Mouse (Mus musculus) Patski (cell line): ENCODE measurements at regions not wholly inside any gene's neighbourhood (a gene's known extent, or its start where the extent isn't known, plus 50 kb on each side); places are given as distances from the start of the nearest gene placed in this dataset.

Experiments
- ATAC-seq: fragments of 100-300 bp; one replicate; pipeline ENCODE4 v1.8.0; 2021
- CTCF ChIA-PET: fragments of 350-600 bp; sonication (Branson Sonifier 250); formaldehyde crosslinking; loops from one replicate; lab custom pipeline; 2022; ENCODE audit warnings: inconsistent platforms; lab: Charles Lee
- POLR2A ChIA-PET: fragments of 350-600 bp; sonication (Branson Sonifier 250); formaldehyde crosslinking; loops from one replicate; lab custom pipeline; 2022; ENCODE audit warnings: antibody characterized with exemption, inconsistent platforms; lab: Charles Lee
- DNase-seq: peaks from one replicate; pipeline ENCODE4 v3.0.0-alpha.2; 2011; ENCODE audit warnings: low read depth, low spot score
- H3K27me3 ChIP-seq: fragments of 371-371 bp; one replicate; pipeline ENCODE4 v1.5.1; 2021
- CTCF ChIP-seq: fragments of 100-300 bp; IDR thresholded peaks from one replicate; pipeline ENCODE4 v1.5.1; 2021
- in situ Hi-C: fragments of 300-500 bp; cut with MboI; formaldehyde crosslinking; loops from 3 replicates; pipeline ENCODE4 v1.11.1; 2018; ENCODE audit warnings: low pct_unique_long_range_greater_than_20kb, mixed read lengths

- no peak for ATAC-seq
- CTCF ChIA-PET, result no interaction called here
Observed at GRCm38 (mm10) chrX:11945280-11945679, 214.9 kb downstream of the Bcor start.

GRCm38 (mm10) chrX:11952193-11952592 is 208.0 kb downstream of the Bcor start:
- TF ChIP-seq CTCF, result no peak
- H3K27me3 ChIP-seq, result peaks cover 10% of the 10 kb centered on the region
- CTCF ChIA-PET, result no interaction called here
- in situ Hi-C loops, result no loop called here
- POLR2A ChIA-PET, result interaction anchor here (0.6 kb wide), 1 partner anchor 9 kb away, joined by 3 read pairs; no protein-coding TSS in a partner anchor
- peak; percentile 62 for ATAC-seq
- DNase-seq, result no peak

More at GRCm38 (mm10) chrX:11945280-11945679, 214.9 kb downstream of the Bcor start:
- DNase-seq, result no peak
- no peaks in the 10 kb centered on the region for H3K27me3 ChIP-seq
- TF ChIP-seq CTCF, result no peak
- POLR2A ChIA-PET, result no interaction called here
- in situ Hi-C loops, result no loop called here

GRCm38 (mm10) chrX:11956194-11956593 is 204.0 kb downstream of the Bcor start:
- POLR2A ChIA-PET, result interaction anchor here (0.8 kb wide), 1 partner anchor 163 kb away, joined by 3 read pairs; no protein-coding TSS in a partner anchor

GRCm38 (mm10) chrX:11957011-11957410 is 203.1 kb downstream of the Bcor start:
- no peak for TF ChIP-seq CTCF
- in situ Hi-C loops, result no loop called here
- CTCF ChIA-PET, result interaction anchor here (0.6 kb wide), 1 partner anchor 27 kb away, joined by 3 read pairs; no protein-coding TSS in a partner anchor
- no peak for DNase-seq
- peaks cover 10% of the 10 kb centered on the region for H3K27me3 ChIP-seq
- no peak for ATAC-seq
- POLR2A ChIA-PET, result no interaction called here

More at GRCm38 (mm10) chrX:11956194-11956593, 204.0 kb downstream of the Bcor start:
- peaks cover 10% of the 10 kb centered on the region for H3K27me3 ChIP-seq
- in situ Hi-C loops, result no loop called here
- no peak for TF ChIP-seq CTCF
- no peak for DNase-seq
- no peak for ATAC-seq
- CTCF ChIA-PET, result no interaction called here

GRCm38 (mm10) chrX:11959871-11960552 is 200.1 kb downstream of the Bcor start:
- DNase-seq (no peak), ATAC-seq (no peak)
- ChIA-PET CTCF (no interaction called here), POLR2A (interaction anchor here (0.6 kb wide), 1 partner anchor 61 kb away, joined by 3 read pairs; no protein-coding TSS in a partner anchor)
- H3K27me3 ChIP-seq, result peaks cover 5% of the 10 kb centered on the region
- in situ Hi-C loops, result no loop called here
- TF ChIP-seq CTCF, result no peak

GRCm38 (mm10) chrX:11961350-11961749 is 198.8 kb downstream of the Bcor start:
- in situ Hi-C loops, result no loop called here
- CTCF ChIA-PET, result no interaction called here

GRCm38 (mm10) chrX:11964428-11964827 is 195.7 kb downstream of the Bcor start:
- DNase-seq (no peak), ATAC-seq (no peak)
- peaks cover 7% of the 10 kb centered on the region for H3K27me3 ChIP-seq
- in situ Hi-C loops, result no loop called here
- TF ChIP-seq CTCF, result no peak
- ChIA-PET CTCF (no interaction called here), POLR2A (no interaction called here)

More at GRCm38 (mm10) chrX:11961350-11961749, 198.8 kb downstream of the Bcor start:
- peaks cover 4% of the 10 kb centered on the region for H3K27me3 ChIP-seq
- no peak for ATAC-seq
- POLR2A ChIA-PET, result no interaction called here
- DNase-seq, result no peak
- TF ChIP-seq CTCF, result no peak

- ATAC-seq (no peak), DNase-seq (no peak)
- in situ Hi-C loops, result no loop called here
- TF ChIP-seq CTCF, result no peak
- ChIA-PET POLR2A (no interaction called here), CTCF (no interaction called here)
- H3K27me3 ChIP-seq, result peaks cover under 1% of the 10 kb centered on the region
Observed at GRCm38 (mm10) chrX:11978679-11979078, 181.5 kb downstream of the Bcor start.

GRCm38 (mm10) chrX:11983276-11983675 is 176.9 kb downstream of the Bcor start:
- POLR2A ChIA-PET, result no interaction called here

More at GRCm38 (mm10) chrX:11983276-11983675, 176.9 kb downstream of the Bcor start:
- DNase-seq, result no peak
- peaks cover 5% of the 10 kb centered on the region for H3K27me3 ChIP-seq
- ATAC-seq, result no peak
- CTCF ChIA-PET, result no interaction called here
- no peak for TF ChIP-seq CTCF
- in situ Hi-C loops, result no loop called here
